Mouse (Mus musculus): ENCODE measurements at regions not wholly inside any gene's neighbourhood (a gene's known extent, or its start where the extent isn't known, plus 50 kb on each side); places are given as distances from the start of the nearest gene placed in this dataset.

DNA sequence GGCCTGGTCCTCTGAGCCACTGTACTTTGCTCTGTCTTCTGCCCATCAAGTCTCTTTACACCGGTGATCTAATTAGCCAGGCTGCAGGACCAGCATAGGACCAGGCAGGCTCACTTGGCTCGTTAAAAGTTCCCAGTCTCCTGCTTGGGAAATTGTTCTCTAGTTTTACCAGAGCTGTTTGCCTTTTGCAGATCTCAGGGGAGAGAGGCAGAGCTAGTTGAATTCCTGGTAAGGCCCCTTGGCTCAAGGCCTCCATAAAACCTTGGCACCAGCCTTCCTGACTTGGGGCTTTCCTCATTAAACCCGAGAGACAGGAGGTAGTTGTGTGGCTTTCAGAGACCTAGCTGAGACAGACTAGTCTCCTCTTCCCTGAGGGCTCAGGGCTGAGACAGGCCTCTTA, 237.0 kb upstream of the Trib2 start:
- TF ChIP-seq POLR2AphosphoS2 (IDR thresholded peaks at IDR 0.05; ENCODE audit: low read length), result no peak
- no peak for TF ChIP-seq MYB (IDR thresholded peaks at IDR 0.05; ENCODE audit: low read depth, low read length)
- no peak for TF ChIP-seq CTCF (IDR thresholded peaks at IDR 0.05 in 2 of 3, conservative IDR thresholded peaks at IDR 0.05 in 1 of 3; ENCODE audit: control insufficient read depth in 1 of 3, insufficient read depth in 1 of 3, low read depth in 2 of 3, low read length in 3 of 3, poor library complexity in 1 of 3, severe bottlenecking in 1 of 3)
- no peak for TF ChIP-seq EP300 (IDR thresholded peaks at IDR 0.05; ENCODE audit: low read depth in 1 of 2, low read length in 2 of 2)
- no peak for TF ChIP-seq ZKSCAN1 (IDR thresholded peaks at IDR 0.05; ENCODE audit: low read depth, low read length)
- no peak for TF ChIP-seq SIN3A (IDR thresholded peaks at IDR 0.05; ENCODE audit: low read length)
- TF ChIP-seq TBP (IDR thresholded peaks at IDR 0.05; ENCODE audit: low read depth, low read length), result no peak
- no peak for TF ChIP-seq ELF1 (IDR thresholded peaks at IDR 0.05; ENCODE audit: low read depth, low read length)
- no peak for TF ChIP-seq POLR2A (IDR thresholded peaks at IDR 0.05; ENCODE audit: control insufficient read depth in 1 of 2, insufficient read depth in 1 of 2, low read depth in 1 of 2, low read length in 2 of 2, poor library complexity in 1 of 2)
- no peak for TF ChIP-seq ZMIZ1 (IDR thresholded peaks at IDR 0.05; ENCODE audit: low read depth, low read length)
- TF ChIP-seq E2F4 (IDR thresholded peaks at IDR 0.05; ENCODE audit: borderline replicate concordance, low read depth, low read length), result no peak
- no peak for TF ChIP-seq MAZ (IDR thresholded peaks at IDR 0.05; ENCODE audit: low read depth, low read length)

Data from MEL (cell line).